Mouse (Mus musculus) MEL (cell line): ENCODE data around the gene Schip1.

Experiments used
- CTCF ChIP-seq, 3 experiments: IDR thresholded peaks in 2 of 3; conservative IDR thresholded peaks in 1 of 3; 2 replicates each; pipeline ENCODE4 v1.5.1; 2011 to 2012; ENCODE audit warnings: low read length in 3 of 3, low read depth in 2 of 3, mild to moderate bottlenecking in 2 of 3, improper control_type of control experiment in 1 of 3, inconsistent platforms in 1 of 3, mixed read lengths in 1 of 3, moderate library complexity in 1 of 3; ENCODE audit not compliant: control insufficient read depth in 1 of 3, insufficient read depth in 1 of 3, poor library complexity in 1 of 3, severe bottlenecking in 1 of 3
- E2F4 ChIP-seq: IDR thresholded peaks from 2 replicates; pipeline ENCODE4 v1.6.1; 2011; ENCODE audit warnings: low read depth, low read length, improper control_type of control experiment, borderline replicate concordance
- ELF1 ChIP-seq: IDR thresholded peaks from 2 replicates; pipeline ENCODE4 v1.6.1; 2014; ENCODE audit warnings: low read depth, mild to moderate bottlenecking, inconsistent platforms, low read length, improper control_type of control experiment, moderate library complexity
- EP300 ChIP-seq, 2 experiments: IDR thresholded peaks; 2 replicates each; pipeline ENCODE4 v1.6.1; 2011; ENCODE audit warnings: improper control_type of control experiment in 2 of 2, low read length in 2 of 2, low read depth in 1 of 2, mild to moderate bottlenecking in 1 of 2
- MAX ChIP-seq: IDR thresholded peaks from 2 replicates; pipeline ENCODE4 v1.6.1; 2011; ENCODE audit warnings: low read length, improper control_type of control experiment
- MAZ ChIP-seq: IDR thresholded peaks from 2 replicates; pipeline ENCODE4 v1.6.1; 2012; ENCODE audit warnings: low read depth, mild to moderate bottlenecking, inconsistent platforms, low read length, improper control_type of control experiment
- NRF1 ChIP-seq: IDR thresholded peaks from 2 replicates; pipeline ENCODE4 v1.6.1; 2014; ENCODE audit warnings: low read depth, mild to moderate bottlenecking, inconsistent platforms, low read length, improper control_type of control experiment, moderate library complexity; ENCODE audit not compliant: poor library complexity, insufficient read depth, severe bottlenecking
- POLR2A ChIP-seq, 2 experiments: IDR thresholded peaks; 2 replicates each; pipeline ENCODE4 v1.6.1; 2011 to 2012; ENCODE audit warnings: low read length in 2 of 2, mild to moderate bottlenecking in 2 of 2, control low read depth in 1 of 2, improper control_type of control experiment in 1 of 2, low read depth in 1 of 2, moderate library complexity in 1 of 2; ENCODE audit not compliant: control insufficient read depth in 1 of 2, insufficient read depth in 1 of 2, poor library complexity in 1 of 2
- POLR2AphosphoS5 ChIP-seq: IDR thresholded peaks from 2 replicates; pipeline ENCODE4 v1.6.1; 2012; ENCODE audit warnings: low read depth, borderline replicate concordance, mild to moderate bottlenecking, inconsistent platforms, low read length, moderate library complexity, mixed read lengths
- SIN3A ChIP-seq: IDR thresholded peaks from 2 replicates; pipeline ENCODE4 v1.6.1; 2012; ENCODE audit warnings: low read length, improper control_type of control experiment, inconsistent platforms
- TCF12 ChIP-seq: IDR thresholded peaks from 2 replicates; pipeline ENCODE4 v1.6.1; 2014; ENCODE audit warnings: low read depth, mild to moderate bottlenecking, inconsistent platforms, low read length, improper control_type of control experiment, moderate library complexity
- UBTF ChIP-seq: IDR thresholded peaks from 2 replicates; pipeline ENCODE4 v1.6.1; 2012; ENCODE audit warnings: low read depth, mild to moderate bottlenecking, inconsistent platforms, low read length, improper control_type of control experiment, moderate library complexity, borderline replicate concordance; ENCODE audit not compliant: insufficient read depth
- ZC3H11A ChIP-seq: IDR thresholded peaks from 2 replicates; pipeline ENCODE4 v1.6.1; 2012; ENCODE audit warnings: low read depth, mild to moderate bottlenecking, inconsistent platforms, low read length, improper control_type of control experiment
- ZKSCAN1 ChIP-seq: IDR thresholded peaks from 2 replicates; pipeline ENCODE4 v1.6.1; 2012; ENCODE audit warnings: low read depth, mild to moderate bottlenecking, inconsistent platforms, low read length, improper control_type of control experiment, moderate library complexity

- TF ChIP-seq POLR2A (IDR thresholded peaks at IDR 0.05; ENCODE audit: control insufficient read depth in 1 of 2, insufficient read depth in 1 of 2, low read depth in 1 of 2, low read length in 2 of 2, poor library complexity in 1 of 2) (no peak), UBTF (no peak), CTCF (IDR thresholded peaks at IDR 0.05 in 2 of 3, conservative IDR thresholded peaks at IDR 0.05 in 1 of 3; ENCODE audit: control insufficient read depth in 1 of 3, insufficient read depth in 1 of 3, low read depth in 2 of 3, low read length in 3 of 3, poor library complexity in 1 of 3, severe bottlenecking in 1 of 3) (no peak), POLR2AphosphoS5 (no peak), E2F4 (no peak), ZC3H11A (no peak), ZKSCAN1 (no peak), MAZ (no peak), TCF12 (no peak), NRF1 (no peak), EP300 (IDR thresholded peaks at IDR 0.05; ENCODE audit: low read depth in 1 of 2, low read length in 2 of 2) (no peak), SIN3A (no peak), ELF1 (no peak), MAX (no peak)
These were observed 553.1 kb downstream of the Schip1 start for GRCm38 (mm10) chr3:68617708-68618107.
